Mouse (Mus musculus): Measurements from ENCODE around the gene Alox12b.

Alox12b gene

DNA sequence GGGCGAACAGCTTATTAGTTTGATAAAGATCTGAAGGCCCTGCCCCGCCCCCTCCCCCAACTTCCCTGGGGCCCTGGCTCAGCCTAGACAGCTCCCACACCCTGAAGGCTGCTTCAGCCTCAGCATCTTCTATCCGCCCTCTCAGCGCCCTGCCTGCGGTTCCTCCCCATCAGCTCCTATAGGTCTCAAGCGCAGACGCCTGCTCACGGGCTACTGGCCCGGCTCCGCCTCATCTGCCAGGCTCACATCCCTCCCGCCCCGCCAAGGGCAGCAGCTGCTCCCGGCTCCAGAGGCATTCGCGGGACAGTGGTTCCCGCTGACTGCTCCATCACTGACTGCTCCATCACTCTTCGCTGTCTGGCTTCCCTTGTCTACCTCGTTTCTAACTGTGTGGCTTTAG, at the start of gene Alox12b:
TSS of gene Alox12b (plus strand) at position 190 of the 400 bp plus-strand sequence.
- DNase-seq = no peak

DNA sequence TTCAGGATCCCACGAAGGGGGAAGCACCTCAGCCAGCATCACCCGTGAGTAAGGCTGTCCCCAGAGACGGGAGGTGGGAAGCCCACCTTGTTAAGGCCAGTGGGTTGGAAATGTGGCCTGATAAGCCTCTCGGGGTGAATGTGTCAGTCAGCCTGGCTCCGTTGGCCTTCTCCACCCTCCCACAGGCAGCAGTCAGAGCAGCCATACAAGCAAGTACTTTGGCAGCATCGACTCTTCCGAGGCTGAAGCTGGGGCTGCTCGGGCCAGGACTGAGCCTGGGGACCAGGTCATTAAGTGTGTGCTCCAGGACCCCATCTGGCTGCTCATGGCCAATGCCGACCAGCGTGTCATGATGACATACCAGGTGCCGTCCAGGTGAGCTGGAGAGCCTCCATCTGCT, 49.1 kb upstream of the Alox12b start:
- DNase-seq = no peak

DNA sequence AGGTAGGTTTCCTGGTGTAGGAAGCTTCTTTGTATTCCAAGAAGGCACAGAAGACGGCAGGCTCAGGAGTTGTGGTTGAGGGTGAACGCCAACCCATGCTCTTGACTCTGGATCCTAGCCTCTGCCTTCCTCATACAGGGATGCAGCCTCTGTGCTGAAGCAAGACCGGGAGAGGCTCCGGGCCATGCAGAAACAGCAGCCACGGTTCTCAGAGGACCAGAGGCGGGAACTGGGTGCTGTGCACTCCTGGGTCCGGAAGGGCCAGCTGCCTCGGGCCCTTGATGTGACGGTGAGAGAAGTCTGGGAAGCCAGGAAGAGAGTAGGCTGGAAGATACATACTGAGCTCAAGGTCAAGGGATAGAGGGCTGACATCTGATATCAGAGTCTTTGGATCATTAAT, 48.6 kb upstream of the Alox12b start:
- DNase-seq = no peak

DNA sequence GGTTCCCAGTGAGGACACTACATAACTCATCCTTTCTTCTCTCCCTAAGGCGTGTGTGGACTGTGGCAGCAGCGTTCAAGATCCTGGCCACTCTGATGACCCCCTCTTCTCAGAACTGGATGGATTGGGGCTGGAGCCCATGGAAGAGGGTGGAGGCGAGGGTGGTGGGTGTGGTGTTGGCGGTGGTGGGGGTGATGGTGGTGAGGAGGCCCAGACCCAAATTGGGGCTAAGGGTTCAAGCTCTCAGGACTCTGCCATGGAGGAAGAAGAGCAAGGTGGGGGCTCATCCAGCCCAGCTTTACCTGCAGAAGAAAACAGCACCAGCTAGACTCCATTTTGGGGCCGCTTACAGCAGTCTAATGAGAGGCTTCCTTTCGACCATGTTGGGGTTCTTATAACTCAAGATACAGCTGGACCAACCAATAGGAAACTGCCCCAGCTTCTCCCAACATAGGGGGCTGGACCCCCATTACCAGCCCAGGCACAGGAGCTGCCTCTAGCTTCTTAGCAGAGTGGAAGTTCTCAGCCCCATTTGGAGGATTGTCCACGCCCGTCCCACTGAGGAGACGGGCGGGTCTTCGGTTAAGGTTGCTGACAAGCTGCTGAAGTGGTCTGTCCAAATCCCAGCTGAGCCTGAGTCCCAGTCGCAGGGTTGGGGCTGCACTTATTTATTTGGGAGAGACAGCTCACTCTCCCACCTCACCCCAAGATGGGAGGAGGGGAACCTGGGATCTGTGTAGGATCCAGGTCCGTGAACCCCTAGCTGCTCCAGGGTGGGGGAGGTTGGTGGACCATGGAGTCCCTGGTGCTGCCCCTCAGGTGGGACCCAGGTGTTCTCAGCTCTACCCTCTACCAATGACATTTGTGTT, 47.5 kb upstream of the Alox12b start:
- DNase-seq = no peak

DNA sequence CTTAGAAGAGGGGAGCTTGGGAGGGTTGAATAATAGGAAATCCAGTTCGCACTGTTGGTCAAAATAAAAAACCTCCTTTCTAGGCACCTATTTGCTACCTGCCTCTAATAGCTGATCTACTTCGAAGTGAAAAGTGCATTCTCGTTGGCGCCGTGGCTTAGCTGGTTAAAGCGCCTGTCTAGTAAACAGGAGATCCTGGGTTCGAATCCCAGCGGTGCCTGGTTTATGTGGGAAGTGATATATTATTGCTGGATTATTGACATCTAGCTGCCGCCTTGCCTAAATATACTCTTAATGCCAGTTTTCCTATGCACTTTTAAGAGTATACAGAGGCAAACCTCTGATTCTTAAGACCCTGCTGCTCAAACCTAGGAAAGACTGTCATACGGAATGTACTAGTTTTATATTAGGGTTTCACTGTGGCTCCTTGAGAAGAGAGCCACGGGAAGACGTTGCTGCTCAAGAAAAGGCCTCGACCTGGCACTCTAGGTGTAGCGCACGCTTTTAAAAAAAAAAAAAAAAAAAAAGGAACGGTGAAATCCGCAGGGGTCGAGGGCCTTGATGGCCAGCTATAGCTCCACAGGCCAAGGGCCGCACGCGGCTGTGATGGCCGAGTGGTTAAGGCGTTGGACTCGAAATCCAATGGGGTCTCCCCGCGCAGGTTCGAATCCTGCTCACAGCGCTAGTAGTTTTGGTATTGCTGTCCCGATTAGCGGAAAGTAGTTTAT, 46.3 kb upstream of the Alox12b start:
- peak; percentile 84 to 94 for DNase-seq

DNA sequence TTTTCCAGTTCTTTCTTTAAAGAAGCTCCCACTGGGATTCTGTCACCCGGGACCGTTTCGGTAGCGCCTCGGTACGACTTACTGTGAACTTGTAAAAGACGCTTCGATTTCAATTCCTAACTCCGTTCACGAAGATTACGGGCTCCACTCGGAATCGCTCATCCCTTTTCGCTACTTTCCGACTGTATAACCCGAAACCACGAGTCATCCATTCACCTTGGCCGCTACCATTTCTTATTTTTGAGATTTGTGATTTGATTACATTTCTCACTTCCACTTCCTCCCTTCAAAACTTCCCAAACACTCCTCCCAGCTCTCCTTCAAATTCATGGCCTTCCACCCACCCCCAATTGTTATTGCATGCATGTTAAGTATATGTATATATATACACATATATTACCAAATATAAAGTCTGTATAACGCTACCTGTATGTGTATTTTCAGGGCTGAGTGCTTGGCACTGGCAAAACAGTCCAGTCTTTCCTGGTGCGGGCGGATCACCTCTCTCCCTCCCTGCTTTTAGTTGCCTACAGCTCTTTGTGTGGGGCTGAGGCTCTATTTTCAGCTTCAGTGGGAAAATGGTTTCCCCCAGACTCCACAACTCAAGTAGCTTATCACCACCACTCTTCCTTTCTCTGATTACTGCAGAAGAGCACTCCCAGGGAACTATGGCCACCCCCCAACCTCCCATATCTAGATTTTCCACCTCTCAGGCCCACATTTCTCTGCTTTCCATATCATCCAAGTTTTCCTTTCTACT, 45.6 kb upstream of the Alox12b start:
- DNase-seq = no peak

DNA sequence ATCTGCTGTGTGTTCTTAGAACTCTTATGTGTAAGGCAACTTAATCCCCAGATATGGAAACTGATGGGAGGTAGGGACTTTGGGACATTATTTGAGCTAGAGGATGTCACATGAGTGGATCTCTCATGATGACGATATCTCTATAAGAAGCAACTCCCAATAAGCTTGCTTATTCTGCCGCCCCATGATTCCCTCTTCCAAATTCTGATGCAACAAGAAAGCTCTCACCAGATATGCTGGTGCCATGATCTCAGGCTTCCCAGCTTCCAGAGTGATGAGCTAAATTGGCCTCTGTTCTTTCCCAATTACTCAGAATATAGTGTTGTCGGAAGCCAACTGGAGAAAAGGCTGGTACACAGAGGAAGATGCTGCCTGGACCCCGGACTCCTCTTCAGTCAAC, 44.9 kb upstream of the Alox12b start:
- DNase-seq = no peak

DNA sequence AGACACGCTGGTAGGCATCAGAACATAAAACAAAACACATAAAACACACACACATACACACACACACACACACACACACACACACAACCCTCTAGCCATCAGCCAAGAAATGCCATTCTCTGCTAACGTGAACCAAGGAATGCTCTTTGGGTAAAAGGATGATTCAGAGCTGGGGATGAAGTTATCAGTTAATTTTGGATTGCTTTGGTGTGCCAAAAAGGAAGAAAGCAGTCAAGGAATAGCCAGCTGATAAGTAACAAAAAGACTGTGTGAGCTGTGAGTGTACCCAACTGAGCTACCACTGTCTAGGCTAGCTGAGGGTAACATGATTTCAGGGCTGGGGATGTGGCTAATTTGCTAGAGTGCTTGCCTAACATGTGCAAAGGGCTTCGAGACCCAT, 42.8 kb upstream of the Alox12b start:
- no peak for DNase-seq

DNA sequence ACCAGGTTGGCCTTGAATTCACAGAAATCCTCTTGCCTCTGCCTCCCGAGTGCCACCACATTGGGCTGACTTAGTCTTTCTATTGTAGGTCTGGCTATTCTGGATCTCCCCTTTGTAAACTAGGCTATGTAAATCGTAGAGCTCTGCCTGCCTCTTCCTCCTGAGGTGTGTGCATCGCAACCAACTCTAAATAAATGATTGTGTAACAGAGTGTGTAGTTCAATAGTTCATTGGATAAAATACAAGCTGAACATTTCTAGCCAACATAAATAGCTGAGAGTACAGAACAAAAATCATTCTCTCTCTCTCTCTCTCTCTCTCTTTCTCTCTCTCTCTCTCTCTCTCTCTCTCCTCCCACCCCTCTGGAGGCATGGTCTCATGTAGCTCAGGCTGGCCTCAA, 42.2 kb upstream of the Alox12b start:
- no peak for DNase-seq

DNA sequence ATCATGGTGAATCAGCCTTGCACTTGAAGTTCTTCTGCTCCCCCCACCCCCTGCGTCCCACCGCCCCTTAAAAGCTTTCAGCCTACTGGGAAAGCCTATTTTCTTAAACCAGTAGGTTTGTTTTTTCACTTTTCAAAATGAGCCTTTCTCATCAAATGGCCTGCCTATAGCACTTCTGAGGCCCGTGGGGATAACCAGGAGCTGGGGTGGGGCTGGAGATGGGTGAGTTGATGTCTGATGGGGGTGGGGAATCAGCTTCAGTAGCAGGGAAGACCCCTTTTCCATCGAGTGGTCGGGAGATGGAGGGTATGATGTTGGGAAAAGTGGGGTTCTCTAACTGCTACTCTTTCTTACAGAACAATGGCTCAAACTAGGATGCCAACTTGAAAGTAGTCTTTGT, 39.9 kb upstream of the Alox12b start:
- DNase-seq = no peak

DNA sequence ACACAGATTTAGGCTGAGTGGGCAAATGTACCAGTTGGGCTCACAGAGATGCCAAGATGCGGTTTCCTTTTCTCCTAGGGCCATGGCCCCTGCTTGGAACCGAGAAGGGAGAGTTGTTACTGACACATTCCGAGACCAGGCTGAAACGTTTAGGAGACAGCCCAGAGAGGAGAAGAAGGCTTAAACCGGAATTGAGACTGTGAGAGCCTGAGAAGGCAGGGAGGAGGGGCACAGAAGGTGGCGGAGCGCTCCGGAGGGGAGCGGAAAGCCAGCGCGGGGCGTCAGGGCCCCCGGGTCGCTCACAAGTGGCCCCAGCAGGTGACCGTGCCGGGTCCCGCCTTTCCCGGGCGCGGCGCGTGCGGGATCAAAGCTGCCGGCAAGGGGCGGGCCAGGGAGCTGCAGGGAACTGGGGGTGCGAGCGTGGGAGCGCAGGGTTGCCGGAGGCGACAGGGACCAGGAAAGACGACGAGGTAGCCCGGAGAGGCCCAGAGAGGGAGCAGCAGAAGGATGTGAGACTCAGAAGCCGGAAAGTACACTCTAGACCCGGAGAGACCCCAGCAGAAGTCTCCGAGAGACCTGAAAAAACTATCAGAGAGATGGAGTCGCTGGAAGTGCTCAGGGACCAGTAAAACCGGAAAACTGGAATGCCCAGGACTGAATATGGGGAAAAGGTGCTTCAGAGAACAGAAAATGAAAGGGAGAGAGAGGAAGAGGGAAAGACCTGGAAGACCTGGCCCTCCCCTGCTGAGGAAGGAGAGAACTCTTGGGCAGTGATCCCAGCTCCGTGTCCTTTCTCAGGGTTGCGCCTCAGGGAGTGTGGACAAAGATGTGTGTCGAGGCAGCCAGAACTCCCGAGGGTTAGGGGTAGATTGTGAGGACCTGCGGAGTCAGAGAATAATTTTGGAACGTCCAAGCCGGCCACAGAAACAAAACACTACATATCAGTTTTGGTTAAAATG, 38.8 kb upstream of the Alox12b start:
- peak in 1 of 2 experiments; percentile 58 for DNase-seq

DNA sequence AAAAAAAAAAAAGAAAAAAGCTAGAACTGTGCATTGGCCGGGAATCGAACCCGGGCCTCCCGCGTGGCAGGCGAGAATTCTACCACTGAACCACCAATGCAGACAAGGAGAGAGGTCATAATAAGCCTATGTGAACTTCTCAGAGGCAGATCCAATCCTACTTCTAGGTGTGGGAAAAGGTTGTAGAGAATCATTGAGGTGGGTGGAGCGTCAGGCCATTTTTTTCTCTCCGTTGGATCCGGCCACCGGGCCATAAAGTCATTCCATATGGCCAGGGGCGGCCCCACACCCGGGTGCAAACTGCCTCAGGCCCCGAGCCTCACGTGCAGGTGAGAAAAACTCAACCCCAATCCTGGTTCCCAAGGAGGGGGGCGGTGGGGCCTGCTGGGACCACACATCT, 38.0 kb upstream of the Alox12b start:
- peak; percentile 88 to 91 for DNase-seq

DNA sequence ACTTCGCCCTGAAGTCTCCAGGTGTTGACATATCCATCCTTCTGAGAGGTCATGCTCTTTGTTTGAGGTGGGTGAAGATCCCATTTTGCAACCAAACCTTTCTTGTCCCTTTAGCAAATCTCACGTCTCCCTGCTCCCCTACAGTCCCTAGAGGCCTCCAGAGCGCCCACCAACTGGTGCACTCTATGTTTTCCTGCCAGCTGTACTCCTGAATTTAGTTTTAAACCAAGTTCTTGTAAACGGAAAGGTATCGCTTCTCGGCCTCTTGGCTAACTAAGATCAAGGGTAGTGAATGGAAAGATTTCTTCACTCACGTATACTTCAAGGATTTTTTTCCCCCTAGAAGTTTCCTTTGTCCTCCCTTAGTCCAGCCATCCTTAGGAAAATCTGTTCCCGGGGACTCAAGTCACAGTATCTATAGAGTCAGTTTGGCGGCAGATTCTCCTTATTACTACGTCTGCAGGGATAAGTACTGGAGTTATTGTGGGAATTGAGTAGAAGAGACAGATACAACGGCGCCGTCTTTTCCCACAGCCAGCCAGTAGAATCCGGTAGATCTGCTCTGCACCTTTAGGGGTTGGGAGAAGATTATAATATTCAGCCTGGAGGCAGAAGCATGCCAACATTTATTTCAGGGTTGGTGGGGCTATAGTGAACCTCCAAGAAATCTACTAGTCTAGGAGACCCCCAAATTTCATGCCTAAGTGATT, 37.2 kb upstream of the Alox12b start:
- DNase-seq = no peak

DNA sequence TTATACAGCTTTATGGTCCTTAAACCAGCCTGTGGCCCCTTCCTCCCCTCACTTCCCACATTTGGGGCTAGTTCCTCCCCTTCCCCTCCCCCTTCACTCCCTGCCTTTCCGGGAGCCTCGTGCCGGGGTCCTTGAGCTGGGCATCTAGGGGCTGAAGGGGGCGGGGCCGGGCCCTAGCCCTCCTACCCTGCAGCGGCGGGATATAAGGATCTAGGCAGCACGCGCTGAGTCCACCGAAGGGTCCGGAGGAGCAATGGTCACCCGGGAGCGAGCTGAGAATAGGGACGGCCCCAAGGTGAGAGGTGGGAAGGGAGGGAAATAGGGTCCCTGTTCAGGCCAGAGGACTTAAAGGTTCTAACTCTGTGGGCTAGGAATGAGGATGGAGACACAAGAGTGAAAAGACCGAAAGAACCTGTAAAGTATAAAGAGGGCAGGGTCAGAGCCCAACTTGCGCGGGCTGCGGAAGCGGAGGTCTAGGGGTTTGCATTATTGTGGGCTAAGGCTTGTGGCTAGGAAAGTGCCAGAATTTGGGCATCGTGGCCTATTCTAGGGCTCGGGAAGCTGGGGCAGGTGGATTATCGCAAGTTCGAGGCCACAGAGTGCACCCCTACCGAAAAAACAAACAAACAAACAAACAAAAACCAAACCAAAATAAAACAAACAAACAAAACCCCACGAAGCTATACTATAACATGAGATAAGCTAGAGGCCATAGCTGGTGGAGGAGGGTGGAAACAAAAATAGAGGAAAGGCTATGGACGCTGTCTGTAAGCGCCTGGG, 36.4 kb upstream of the Alox12b start, which contains the start of gene Hes7:
TSS of gene Hes7 (plus strand) at position 184 of the 780 bp plus-strand sequence.
- DNase-seq = no peak

DNA sequence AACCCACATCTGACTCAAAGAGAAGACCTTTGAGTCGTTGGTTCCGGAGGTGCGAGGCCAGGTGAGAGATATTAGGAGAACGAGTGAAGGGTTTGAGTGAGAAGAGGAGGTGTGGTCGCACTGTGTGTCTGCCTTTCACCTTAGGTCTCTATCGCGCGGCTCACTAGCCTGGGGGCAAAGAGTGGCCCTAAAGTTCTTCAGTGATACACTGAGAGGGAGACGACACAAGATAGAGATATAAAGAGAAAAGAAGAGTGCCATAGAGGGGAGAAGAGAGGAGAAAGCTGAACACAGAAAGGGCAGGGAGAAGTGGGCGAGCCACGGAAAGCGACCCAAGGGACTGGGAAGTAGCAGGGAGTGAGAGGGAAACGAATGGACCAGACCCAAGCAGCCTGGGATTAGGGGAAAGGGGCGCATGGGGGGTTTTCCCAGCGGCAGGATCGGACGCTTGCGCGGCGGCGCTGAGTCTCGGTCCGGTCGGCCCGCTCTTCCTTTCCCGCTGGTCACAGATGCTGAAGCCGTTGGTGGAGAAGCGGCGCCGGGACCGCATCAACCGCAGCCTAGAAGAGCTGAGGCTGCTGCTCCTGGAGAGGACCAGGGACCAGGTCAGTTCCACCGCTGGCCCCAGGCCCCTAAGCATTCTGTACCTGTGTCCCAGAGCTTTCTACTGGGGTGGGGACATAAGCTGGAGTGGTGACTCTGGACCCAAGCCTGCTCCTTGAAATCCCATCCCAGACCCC, 35.6 kb upstream of the Alox12b start:
- no peak for DNase-seq

DNA sequence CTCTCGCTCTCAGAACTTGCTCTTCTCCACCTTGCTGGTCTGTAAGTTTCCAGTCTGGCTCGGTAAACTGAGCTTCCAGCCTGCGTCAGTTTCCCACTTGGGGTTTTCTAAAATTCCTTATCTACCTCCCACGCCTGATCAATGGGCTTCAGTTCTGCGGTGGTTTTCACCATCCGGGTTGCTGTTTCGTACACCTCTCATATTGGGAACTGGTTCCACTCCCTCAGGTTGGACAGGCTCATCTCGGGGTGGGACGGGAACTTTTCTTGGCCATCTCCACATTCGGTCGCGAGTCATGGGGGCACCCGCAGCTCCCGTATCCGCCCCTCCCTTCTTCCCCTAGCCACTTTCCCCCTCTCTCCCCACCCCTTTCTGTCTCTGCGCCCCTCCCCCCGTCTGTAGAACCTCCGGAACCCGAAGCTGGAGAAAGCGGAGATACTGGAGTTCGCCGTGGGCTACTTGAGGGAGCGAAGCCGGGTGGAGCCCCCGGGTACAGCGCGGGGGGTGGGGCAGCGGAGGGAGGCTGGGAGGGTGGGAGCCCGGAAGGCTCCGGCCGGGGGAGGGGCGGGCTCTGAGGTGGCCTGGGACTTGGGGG, 35.0 kb upstream of the Alox12b start:
- DNase-seq = peak in 1 of 2 experiments; percentile 36

DNA sequence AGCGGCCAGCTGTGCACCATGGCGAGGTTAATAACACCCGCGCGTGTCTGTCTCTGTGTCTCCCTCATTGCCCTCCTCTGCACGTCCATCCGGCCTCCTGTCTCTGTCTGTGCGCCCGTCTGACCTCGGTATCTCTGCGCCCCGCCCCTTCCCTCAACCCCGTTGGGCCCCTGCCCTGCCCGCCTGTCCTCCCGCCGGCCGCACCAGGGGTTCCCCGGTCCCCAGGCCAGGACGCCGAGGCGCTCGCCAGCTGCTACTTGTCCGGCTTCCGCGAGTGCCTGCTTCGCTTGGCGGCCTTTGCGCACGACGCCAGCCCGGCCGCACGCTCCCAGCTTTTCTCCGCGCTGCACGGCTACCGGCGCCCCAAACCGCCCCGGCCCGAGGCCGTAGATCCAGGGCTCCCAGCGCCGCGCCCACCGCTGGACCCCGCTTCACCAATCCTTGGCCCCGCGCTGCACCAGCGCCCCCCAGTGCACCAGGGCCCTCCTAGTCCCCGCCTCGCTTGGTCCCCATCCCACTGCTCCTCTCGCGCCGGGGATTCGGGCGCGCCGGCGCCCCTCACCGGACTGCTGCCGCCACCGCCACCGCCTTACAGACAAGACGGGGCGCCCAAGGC, 34.3 kb upstream of the Alox12b start, which contains the start of gene 9130213A22Rik:
TSS of gene 9130213A22Rik (minus strand) at position 254 of the 616 bp plus-strand sequence.
- DNase-seq = peak; percentile 80 to 85

DNA sequence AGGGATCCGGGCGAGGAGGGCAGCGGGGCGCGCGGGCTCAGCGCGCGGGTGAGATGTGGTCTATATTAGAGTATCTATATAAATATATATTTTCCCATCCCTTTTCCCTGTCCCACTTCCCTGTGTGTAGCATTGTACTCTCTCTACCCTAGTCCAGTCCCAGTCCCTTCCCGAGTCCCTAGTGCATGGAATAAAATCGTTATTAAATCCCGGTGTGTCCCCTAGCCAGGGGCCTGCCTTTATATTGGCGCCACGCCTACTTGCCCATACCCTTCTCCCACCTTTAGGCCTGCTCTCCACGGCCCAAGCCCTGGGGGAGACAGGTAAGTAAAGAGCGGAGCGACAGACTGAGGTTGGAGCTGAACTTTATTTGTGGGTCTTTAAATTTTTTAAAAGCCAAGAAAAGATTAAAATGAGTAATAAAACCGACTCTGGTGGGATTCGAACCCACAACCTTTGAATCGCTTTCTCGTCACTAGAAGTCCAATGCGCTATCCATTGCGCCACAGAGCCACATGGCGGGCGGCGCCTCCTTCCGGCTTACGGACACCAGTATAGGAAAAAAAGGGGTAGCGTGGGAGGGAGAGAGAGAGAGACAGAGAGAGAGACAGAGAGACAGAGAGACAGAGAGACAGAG, 33.6 kb upstream of the Alox12b start:
- peak; percentile 87 to 92 for DNase-seq

Measured in kidney, adult 8-10 months (tissue).